10 mouse cellular contexts compared by ENCODE assay signal in genomic region chr15:100082052-100082451, GRCm38 (mm10). TPM values are rescaled to one million over a fixed set of nuclear protein-coding genes. Genes with fewer than 3 reads are reported as not detected.
DNase-seq lines count a peak whose midpoint lies in the region; ATAC-seq lines count a peak whose summit lies in the region.
"Had no signal": no experiment of that assay in that cellular context is flagged by ENCODE, and none has a peak within 500 bp of the region (broad histone marks: within the 10 kb centered on the region; RNA-seq: fewer than 3 reads in every experiment).

No protein-coding gene starts in this region.

- H3K4me3 ChIP-seq in forebrain, embryonic 12.5 days (replicated peaks) = no peak overlapping the region
- H3K4me3 ChIP-seq in forebrain, embryonic 11.5 days (ENCODE audit: low read depth, low read length) = no peak overlapping the region
- H3K4me3 ChIP-seq in liver, embryonic 15.5 days (replicated peaks) = no peak overlapping the region
- no peak overlapping the region for H3K4me3 ChIP-seq in liver, embryonic 12.5 days
- no peak overlapping the region for H3K4me3 ChIP-seq in embryonic facial prominence, embryonic 15.5 days (replicated peaks)
- H3K4me3 ChIP-seq in midbrain, embryonic 15.5 days = no peak overlapping the region

- H3K4me2 ChIP-seq in forebrain, embryonic 12.5 days = no peak overlapping the region
- H3K4me2 ChIP-seq in forebrain, embryonic 11.5 days (ENCODE audit: low read depth, low read length, severe bottlenecking) = no peak overlapping the region
- no peak overlapping the region for H3K4me2 ChIP-seq in liver, embryonic 15.5 days
- no peak overlapping the region for H3K4me2 ChIP-seq in liver, embryonic 12.5 days
- H3K4me2 ChIP-seq in embryonic facial prominence, embryonic 15.5 days (replicated peaks) = no peak overlapping the region
- no peak overlapping the region for H3K4me2 ChIP-seq in midbrain, embryonic 15.5 days

- no peaks in the 10 kb centered on the region for H3K9me3 ChIP-seq in forebrain, embryonic 12.5 days
- no peaks in the 10 kb centered on the region for H3K9me3 ChIP-seq in forebrain, embryonic 11.5 days (ENCODE audit: control insufficient read depth, low read length)
- H3K9me3 ChIP-seq in liver, embryonic 15.5 days (replicated peaks) = no peaks in the 10 kb centered on the region
- H3K9me3 ChIP-seq in liver, embryonic 12.5 days (replicated peaks) = no peaks in the 10 kb centered on the region
- H3K9me3 ChIP-seq in embryonic facial prominence, embryonic 15.5 days (replicated peaks) = no peaks in the 10 kb centered on the region
- H3K9me3 ChIP-seq in midbrain, embryonic 15.5 days = no peaks in the 10 kb centered on the region

- peak overlapping the region; percentile 4; the same call in 1 of the 2 replicates for H3K27ac ChIP-seq in forebrain, embryonic 12.5 days
- H3K27ac ChIP-seq in forebrain, embryonic 11.5 days (ENCODE audit: low read depth, low read length) = no peak overlapping the region
- H3K27ac ChIP-seq in liver, embryonic 15.5 days (replicated peaks) = no peak overlapping the region
- H3K27ac ChIP-seq in liver, embryonic 12.5 days = no peak overlapping the region
- H3K27ac ChIP-seq in embryonic facial prominence, embryonic 15.5 days (replicated peaks) = peak overlapping the region; percentile 52
- peak overlapping the region; percentile 56 for H3K27ac ChIP-seq in midbrain, embryonic 15.5 days
- H3K27ac ChIP-seq: kidney, postnatal 0 days had no signal

- no peaks in the 10 kb centered on the region for H3K36me3 ChIP-seq in forebrain, embryonic 12.5 days (replicated peaks)
- H3K36me3 ChIP-seq in forebrain, embryonic 11.5 days (ENCODE audit: control insufficient read depth, insufficient read depth, low read length) = no peaks in the 10 kb centered on the region
- H3K36me3 ChIP-seq in liver, embryonic 15.5 days (replicated peaks) = no peaks in the 10 kb centered on the region
- H3K36me3 ChIP-seq in liver, embryonic 12.5 days = no peaks in the 10 kb centered on the region
- no peaks in the 10 kb centered on the region for H3K36me3 ChIP-seq in embryonic facial prominence, embryonic 15.5 days
- no peaks in the 10 kb centered on the region for H3K36me3 ChIP-seq in midbrain, embryonic 15.5 days (replicated peaks)

- no peak for DNase-seq in forebrain, embryonic 11.5 days (ENCODE audit: low spot score)
- DNase-seq in kidney, adult 11 months = no peak
- DNase-seq: gastrocnemius, postnatal 36 days had no signal

- H3K27me3 ChIP-seq in forebrain, embryonic 12.5 days = no peaks in the 10 kb centered on the region
- no peaks in the 10 kb centered on the region for H3K27me3 ChIP-seq in forebrain, embryonic 11.5 days (ENCODE audit: control insufficient read depth, insufficient read depth, low read length)
- no peaks in the 10 kb centered on the region for H3K27me3 ChIP-seq in liver, embryonic 15.5 days
- no peaks in the 10 kb centered on the region for H3K27me3 ChIP-seq in liver, embryonic 12.5 days (replicated peaks)
- no peaks in the 10 kb centered on the region for H3K27me3 ChIP-seq in embryonic facial prominence, embryonic 15.5 days
- no peaks in the 10 kb centered on the region for H3K27me3 ChIP-seq in midbrain, embryonic 15.5 days (replicated peaks)

- WGBS in forebrain, embryonic 12.5 days = 72% methylated on average over 8 of the region's 8 CpGs
- 73% methylated on average over 8 of the region's 8 CpGs for WGBS in forebrain, embryonic 11.5 days
- 73% methylated on average over 8 of the region's 8 CpGs for WGBS in liver, embryonic 15.5 days (ENCODE audit: insufficient replicate concordance)
- 75% methylated on average over 8 of the region's 8 CpGs for WGBS in liver, embryonic 12.5 days (ENCODE audit: insufficient replicate concordance)
- 46% methylated on average over 8 of the region's 8 CpGs for WGBS in embryonic facial prominence, embryonic 15.5 days
- 62% methylated on average over 8 of the region's 8 CpGs for WGBS in midbrain, embryonic 15.5 days

- H3K9ac ChIP-seq in forebrain, embryonic 12.5 days = no peak overlapping the region
- no peak overlapping the region for H3K9ac ChIP-seq in forebrain, embryonic 11.5 days (ENCODE audit: low read length)
- no peak overlapping the region for H3K9ac ChIP-seq in liver, embryonic 15.5 days
- H3K9ac ChIP-seq in liver, embryonic 12.5 days = no peak overlapping the region
- no peak overlapping the region for H3K9ac ChIP-seq in embryonic facial prominence, embryonic 15.5 days
- no peak overlapping the region for H3K9ac ChIP-seq in midbrain, embryonic 15.5 days

- no peak for ATAC-seq in forebrain, embryonic 12.5 days (ENCODE audit: low FRiP score)
- no peak for ATAC-seq in forebrain, embryonic 11.5 days (replicated peaks; ENCODE audit: low FRiP score)
- ATAC-seq in liver, embryonic 15.5 days (ENCODE audit: insufficient read depth) = peak; percentile 73; the same call in 1 of the 2 replicates
- no peak for ATAC-seq in liver, embryonic 12.5 days
- ATAC-seq in embryonic facial prominence, embryonic 15.5 days (ENCODE audit: insufficient number of reproducible peaks, low FRiP score, low TSS enrichment, low read depth) = no peak
- ATAC-seq in midbrain, embryonic 15.5 days (replicated peaks) = no peak
- no peak for ATAC-seq in erythroblast, adult 5-6 weeks (replicated peaks; ENCODE audit: low FRiP score, poor library complexity, severe bottlenecking)

- peaks cover 25% of the 10 kb centered on the region for H3K4me1 ChIP-seq in forebrain, embryonic 12.5 days
- 0 out of 2 replicates have a peak, but pooled peaks cover 7% of the 10 kb centered on the region for H3K4me1 ChIP-seq in forebrain, embryonic 11.5 days (replicated peaks; ENCODE audit: control insufficient read depth, insufficient read depth, low read length)
- peaks cover 29% of the 10 kb centered on the region for H3K4me1 ChIP-seq in liver, embryonic 15.5 days (replicated peaks)
- H3K4me1 ChIP-seq in liver, embryonic 12.5 days = peaks cover 25% of the 10 kb centered on the region
- peaks cover 32% of the 10 kb centered on the region for H3K4me1 ChIP-seq in embryonic facial prominence, embryonic 15.5 days
- H3K4me1 ChIP-seq in midbrain, embryonic 15.5 days = peaks cover 20% of the 10 kb centered on the region

RNA-seq across cellular contexts. Expression of gene Dip2b, which starts 43.6 kb away (rescaled TPM):
- 25.8 and 27.3 TPM in 2 replicates for polyA plus RNA-seq in forebrain, embryonic 12.5 days (2016; fragmentation: Nextera tagmentation; extraction: Ambion mirVana)
- polyA plus RNA-seq in forebrain, embryonic 11.5 days (2014; fragmentation: Nextera tagmentation; extraction: Ambion mirVana) = 27.9 and 28.3 TPM in 2 replicates
- 2.4 and 2.5 TPM in 2 replicates for polyA plus RNA-seq in liver, embryonic 15.5 days (2015; fragmentation: Nextera tagmentation; extraction: Ambion mirVana)
- polyA plus RNA-seq in liver, embryonic 12.5 days (2016; fragmentation: Nextera tagmentation; extraction: Ambion mirVana) = 4.9 and 5.1 TPM in 2 replicates
- polyA plus RNA-seq in embryonic facial prominence, embryonic 15.5 days (2015; fragmentation: Nextera tagmentation; extraction: Ambion mirVana) = 11.2 and 11.5 TPM in 2 replicates
- polyA plus RNA-seq in midbrain, embryonic 15.5 days (2015; fragmentation: Nextera tagmentation; extraction: Ambion mirVana) = 18.9 and 20.2 TPM in 2 replicates
- total RNA-seq in erythroblast, adult 5-6 weeks (2015; ENCODE audit: low replicate concordance) = 4.2 and 7.7 TPM in 2 replicates
- total RNA-seq in erythroblast, adult 5-6 weeks (2017; ENCODE audit: low replicate concordance) = 2.6 and 4.2 TPM in 2 replicates

Comparison
In these comparisons a context has a peak if more than half of its experiments do, and no peak if none do; other contexts are left out.
1. H3K27ac ChIP-seq: peak in forebrain, embryonic 12.5 days (single experiment), embryonic facial prominence, embryonic 15.5 days (single experiment) and midbrain, embryonic 15.5 days (single experiment); none in forebrain, embryonic 11.5 days (single experiment), liver, embryonic 15.5 days (single experiment) and liver, embryonic 12.5 days (single experiment).